Mouse (Mus musculus): ENCODE measurements around the gene Frmd8.

Frmd8 gene

DNA sequence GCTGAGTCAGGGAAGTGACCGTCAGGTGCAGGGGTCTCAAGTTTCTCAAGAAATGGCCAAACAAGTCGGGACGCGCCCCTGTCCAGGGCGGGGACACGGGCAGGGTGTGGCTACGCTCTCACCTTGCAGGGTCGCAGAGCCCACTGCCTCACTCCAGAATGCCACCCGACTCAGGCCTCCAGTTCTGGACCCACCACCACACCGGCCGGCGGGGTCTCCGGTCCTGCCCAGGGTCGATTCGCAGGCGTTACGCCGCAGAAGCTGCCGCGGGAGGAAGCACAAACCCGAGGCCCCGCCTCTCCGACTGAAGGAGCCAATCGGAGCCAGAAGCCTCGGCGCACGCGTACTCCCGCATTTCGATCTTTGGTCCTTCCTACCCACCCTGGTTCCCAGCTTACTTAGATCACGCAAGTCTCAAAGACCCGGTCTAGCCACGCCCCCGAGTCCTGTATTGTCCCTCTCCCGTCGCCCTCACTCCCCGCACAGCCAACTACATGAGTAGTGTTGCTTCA, at the start of gene Frmd8:
Gene Frmd8, minus strand, starts transcription at position 306 of the 512 bp plus-strand sequence.
- peak; percentile 94 for DNase-seq

DNA sequence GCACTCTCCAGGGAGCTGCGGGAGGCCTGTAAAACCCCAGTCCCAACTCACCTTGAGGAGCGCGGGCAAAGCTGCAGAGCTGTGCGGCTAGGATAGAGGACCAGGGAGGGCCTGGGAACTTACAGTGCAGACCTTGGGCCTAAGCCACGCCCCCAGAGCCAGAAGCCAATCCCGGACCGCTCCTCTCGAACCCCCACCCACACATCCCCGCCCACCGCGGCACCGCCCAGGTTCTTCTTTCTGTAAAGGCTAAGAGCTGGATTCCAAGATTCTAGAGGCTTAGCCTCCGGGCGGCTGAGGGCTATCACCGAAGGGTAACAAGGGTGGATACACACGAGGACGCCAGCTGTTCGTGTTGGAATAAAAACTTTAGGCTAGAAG, 49.6 kb upstream of the Frmd8 start, which contains the start of gene Cdc42ep2:
Gene Cdc42ep2, minus strand, starts transcription at position 104 of the 381 bp plus-strand sequence.
- peak; percentile 99 for DNase-seq

DNA sequence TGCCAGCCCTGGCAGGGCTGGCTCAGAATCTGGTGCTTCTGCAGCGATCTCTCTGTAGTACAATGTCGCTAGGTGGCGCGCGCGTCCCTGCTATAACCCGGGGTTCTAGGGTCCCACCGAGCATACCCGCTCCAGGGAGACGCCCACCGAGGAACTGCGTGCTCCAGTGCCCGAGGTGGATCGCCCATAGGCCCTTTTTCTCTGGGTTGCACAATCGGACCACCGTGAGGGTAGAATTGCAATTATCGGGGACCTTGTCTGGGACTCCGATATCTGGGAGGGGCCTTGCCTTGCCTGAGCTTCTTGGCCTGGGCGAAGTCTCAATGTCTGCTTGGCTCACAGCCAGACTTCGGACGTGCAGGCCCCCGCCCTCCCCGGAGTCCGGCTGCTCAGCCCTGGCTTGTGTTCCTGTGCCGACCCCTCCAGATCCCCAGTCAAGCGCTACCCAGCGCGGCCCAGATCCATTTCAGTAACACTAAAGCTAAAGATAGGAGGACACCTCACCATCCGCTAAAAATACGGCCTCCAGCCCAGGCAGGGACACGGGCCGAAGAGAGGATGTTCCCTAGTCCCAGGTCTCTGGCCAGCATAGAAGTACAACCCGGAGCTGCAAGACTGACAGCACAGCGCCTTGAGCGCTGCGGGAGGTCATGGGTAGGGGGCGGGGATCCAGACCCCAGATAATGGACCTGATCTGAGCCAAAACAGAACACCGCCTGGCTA, 49.1 kb upstream of the Frmd8 start:
- peak; percentile 95 for DNase-seq

DNA sequence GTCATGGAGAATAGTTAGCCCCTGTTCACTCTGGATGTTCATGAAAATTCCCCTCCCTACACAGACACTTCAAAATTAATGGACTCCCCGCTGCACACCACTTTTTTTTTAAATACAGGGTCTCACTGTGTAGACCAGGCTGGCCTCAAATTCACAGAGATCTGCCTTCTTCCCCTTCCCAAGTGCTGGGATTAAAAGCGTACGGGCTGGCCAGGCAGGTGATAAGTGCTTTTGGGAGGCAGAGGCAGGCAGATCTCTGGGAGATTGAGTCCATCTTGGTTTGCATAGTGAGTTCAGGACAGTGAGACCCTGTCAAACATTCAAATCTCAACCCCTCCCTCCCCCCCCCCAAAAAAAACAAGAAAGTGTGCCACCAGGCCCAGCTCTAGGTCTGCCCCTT, 47.9 kb upstream of the Frmd8 start:
- no peak for DNase-seq

DNA sequence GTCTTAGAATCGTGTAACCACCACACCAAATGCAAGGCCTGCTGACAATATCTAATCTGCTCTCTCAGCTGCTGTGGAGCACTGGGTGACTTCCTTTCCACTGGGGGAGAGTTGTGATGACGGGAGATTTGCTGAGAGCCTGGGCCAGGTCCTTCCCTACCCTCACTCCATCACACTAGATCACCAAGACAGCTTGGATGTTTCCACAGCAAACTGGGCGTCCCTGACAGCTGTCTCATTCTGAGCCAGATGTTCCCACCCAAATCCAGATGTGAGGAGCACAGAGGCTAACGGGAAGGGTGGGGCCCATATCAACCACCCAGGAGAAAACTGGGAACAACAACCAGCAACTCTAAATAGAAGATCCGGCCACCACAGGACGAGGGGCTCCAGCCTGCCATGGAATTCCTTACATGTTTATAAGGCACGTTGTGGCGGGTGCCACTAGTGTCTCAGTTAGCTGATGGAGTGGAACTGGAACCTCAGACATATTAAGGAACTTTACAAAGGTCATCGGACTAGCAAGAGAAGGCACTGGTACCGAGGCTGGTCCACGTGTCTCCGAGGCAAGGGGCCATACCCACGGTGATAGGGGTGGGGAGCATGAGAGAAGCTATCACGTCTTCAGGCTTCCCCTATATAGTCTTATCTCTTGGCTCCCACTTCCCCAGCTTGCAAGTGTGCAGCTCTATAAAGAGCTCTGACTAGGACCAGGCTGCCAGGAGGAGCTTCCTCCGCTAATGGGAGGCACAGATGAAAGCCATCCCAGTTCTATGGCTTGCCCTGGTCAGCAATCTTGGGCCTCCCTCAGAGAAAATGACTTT, 47.3 kb upstream of the Frmd8 start:
- DNase-seq = peak; percentile 78

DNA sequence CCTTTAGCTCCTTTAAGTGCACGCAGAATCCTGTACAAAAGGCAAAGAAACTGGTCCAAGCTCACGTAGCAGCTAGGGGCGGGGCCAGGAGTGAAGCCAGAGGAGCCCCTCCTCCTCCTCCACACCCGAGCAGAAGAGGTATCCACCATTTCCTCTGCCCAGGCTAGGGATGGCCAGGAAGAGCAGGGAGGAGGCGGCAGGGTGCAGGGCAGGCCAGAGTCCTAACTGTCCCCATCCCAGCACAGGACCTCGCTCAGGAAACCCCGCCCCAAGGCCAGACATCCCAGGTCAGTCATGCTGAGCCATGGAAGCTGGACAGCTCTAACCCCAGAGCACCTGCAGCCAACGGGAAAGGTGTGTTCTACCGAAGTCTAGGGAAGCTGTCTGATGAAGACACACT, 46.6 kb upstream of the Frmd8 start:
- DNase-seq = peak; percentile 77

DNA sequence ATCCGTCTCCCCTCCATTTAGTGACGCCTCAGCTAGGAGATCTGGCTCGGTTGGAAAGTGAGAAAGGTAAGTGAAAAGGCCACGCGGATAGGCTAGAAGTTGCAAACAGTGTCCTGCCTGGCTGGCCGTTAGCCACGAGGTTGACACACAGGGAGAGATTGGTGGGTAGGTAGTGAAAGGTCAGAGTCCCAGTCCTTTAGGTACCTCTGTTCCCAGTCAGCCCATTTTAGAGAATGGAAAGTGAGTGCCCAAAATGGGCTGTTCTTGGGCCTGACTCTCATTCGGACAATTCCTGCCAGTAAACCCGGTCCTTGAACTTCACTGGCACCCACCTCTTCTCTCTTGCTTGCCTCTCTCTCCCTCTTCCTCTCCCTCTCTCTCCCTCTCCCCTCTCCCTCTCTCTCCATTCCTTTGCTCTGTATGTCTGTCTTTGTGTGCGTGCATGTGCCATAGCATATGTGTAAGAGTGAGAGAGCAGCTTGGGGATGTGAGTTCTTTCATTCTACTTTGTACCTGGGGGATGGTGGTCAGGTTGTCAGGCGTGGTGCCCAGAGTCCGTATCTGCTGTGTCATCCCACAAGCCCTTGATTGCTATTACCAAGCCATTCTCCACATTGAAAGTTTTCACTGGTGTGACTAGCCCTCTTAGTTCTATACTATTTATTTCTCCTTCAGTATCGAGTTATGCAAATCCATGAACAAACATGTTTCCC, 38.1 kb upstream of the Frmd8 start, which contains the start of gene Dpf2:
Gene Dpf2, minus strand, starts transcription at position 4 of the 713 bp plus-strand sequence.
- DNase-seq = peak; percentile 62

DNA sequence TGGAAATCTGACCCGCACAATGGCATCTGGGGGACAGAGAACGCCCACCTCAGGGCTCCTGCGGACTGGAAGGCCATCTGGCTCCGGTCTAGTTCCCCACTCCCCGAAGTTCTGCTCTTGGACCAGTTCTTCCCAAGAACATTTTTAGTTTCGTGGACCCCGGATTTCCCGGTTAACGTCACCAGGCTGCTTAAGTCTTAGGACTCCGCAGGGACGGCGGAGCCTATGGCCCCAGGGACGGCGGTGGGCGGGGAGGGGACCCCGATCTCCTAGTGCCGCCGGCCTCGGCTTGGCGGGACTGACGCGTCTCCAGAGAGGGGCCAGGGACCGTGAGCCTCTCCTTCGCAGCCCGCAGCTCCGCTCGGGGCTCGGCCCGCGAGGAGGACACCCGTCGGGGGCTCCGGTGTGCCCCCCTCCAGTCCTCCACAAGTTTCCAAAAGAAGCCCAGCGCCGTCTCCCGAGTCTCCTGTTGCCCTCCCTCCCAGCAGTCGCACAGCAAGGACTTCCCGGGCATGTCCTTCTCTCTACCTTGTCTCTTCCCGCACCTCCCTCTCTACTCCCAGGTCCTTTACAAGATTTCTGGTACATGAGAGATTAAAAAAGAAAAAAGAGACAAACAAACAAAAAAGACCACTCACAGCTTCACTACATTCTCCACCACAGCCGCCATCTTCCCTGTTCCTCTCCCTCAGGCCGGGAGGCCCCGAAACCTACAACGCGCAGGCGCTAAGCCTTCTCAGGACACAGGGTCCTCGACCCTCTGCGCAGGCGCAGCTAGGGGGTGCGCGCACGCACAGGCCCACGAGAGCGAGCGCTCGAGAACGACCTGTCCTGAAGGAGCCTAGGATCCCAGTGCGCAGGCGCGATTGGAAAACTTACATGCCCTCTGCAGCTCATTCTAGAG, 37.3 kb upstream of the Frmd8 start:
- DNase-seq = peak; percentile 100

DNA sequence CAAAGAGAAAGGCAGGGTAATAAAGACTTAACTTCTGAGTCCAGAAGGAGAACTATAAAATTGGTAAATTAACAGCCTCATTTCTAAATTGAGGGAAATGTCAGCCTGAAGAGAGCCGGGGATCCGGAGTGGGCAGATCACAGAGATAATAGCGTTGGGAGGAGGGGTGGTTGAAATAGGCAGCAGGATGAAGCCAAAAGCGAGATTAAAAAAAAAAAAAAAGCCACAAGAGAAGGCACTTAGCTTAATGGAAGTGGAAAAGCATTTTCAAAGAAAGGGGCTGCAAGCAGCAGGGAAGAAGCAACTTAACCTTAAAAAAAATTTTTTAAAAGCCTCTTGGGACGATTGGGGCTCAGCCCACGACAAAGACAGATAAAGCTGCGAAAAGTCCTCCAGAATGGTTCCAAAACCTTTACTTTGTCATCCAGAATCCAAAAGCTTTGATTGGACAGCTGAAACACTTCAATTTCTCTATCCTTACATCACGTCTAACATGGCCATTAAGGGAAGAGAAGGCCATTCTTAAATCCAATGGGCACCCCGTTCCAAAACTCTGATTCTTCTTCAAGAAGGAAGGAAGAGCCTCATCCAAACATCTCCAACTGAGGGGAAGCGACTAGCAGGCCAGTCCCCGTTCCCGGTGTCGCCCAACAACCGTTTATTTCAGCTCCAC, 36.5 kb upstream of the Frmd8 start:
- DNase-seq = no peak

DNA sequence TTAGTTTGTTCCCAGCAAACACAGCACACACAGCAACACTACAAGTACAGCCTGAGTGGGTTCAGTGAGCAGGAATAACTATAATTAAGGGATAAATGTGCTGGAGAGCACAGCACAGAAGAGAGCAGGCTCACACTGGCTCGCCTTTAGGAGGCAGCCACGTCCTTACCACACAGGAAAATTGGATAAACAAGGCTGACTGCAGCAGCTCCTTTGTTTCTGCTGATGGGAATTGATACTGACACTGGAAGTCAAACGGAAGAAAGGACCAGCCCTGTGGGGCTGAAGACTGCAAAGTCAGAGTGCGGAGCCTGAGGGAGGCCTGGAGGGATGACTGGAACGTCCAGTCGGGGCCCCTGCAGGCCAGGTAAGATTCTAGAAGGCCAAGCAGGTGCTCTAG, 35.1 kb upstream of the Frmd8 start:
- DNase-seq = no peak

DNA sequence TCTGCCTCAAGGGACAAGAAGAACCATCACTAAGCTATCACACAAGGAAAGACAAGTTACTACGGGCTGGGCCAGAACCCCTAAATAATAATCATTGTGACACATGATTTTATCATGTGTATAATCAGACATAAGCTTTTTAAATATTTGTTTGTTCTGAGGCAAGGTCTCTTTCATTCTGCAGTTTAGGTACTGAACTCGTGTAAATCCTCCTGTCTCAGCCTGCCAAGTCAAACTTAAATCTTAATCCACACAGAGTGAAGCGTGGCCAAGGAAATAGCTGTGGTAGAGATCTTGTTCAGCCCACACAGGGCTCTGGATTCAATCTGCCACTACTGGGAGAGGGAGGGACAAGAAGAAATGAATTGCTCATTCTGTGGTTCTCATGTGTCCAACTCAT, 32.2 kb upstream of the Frmd8 start:
- DNase-seq = no peak

DNA sequence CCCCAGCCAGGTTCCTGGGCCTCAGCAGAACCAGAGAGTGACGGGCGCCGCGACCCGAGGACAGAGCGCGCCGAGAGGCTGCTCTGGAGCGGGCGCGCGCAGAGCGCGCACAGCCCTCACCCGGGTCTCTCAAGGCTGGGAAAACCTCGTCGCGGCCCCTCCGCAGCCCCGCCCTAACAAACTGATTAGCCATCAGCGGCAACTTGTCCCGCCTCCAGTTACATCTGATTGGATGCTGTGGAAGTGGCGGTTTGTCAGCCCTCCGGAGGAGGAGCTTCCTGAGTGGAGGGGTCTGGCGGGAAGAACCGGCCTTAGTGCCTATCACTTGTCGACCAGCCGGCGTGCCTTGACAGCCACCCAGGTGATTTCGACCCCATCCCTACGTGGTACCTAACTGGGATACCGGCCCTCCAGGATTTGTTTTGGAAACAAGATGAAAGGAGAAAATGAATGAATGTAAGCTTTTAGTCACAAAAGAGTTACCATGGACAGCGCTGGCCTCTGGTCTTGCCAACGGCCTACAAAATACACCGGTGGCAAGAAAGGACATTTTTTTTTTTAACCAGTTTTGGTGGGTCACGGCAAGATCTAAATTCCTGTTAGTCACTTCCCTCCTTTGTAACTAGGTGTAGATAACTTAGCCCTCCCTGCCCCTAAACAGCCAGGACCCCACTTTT, 19.1 kb upstream of the Frmd8 start, which contains the start of gene Tigd3:
Gene Tigd3, minus strand, starts transcription at position 148 of the 677 bp plus-strand sequence.
- peak; percentile 95 for DNase-seq

DNA sequence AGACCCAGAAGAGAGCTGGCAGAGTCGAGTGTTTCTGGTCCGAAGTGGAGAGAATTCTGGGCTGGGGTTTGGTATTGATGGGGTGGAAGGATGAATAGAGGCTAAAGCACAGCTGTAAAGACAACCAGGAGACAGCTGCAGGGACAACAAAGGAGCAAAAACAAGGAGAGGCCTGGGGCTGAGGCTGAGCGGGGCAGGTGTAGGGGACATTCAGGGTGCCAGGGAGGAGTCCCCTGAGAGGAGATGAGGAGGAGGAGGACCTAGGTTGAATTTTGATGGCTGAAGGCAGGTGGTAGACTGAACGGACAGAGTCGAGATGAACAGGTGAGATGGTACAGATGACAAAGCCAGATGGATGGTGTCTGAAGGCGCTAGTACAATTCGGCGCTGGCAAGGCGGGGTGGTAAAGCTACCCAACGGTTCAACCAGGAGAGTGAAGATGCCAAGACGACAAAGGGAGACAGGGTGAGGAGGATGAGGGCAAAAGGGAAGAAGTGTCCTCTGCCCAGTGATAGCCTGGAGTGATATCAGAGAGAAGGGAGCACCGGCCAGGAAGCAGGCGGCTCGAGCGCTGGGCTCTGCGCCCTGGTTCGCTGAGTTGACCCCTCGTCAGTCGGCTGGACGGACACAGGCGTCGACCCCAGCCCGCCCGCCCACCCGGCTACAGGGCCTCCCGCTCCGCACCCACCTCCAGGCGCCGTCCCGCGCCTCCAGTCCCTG, 18.4 kb upstream of the Frmd8 start:
- DNase-seq = no peak

DNA sequence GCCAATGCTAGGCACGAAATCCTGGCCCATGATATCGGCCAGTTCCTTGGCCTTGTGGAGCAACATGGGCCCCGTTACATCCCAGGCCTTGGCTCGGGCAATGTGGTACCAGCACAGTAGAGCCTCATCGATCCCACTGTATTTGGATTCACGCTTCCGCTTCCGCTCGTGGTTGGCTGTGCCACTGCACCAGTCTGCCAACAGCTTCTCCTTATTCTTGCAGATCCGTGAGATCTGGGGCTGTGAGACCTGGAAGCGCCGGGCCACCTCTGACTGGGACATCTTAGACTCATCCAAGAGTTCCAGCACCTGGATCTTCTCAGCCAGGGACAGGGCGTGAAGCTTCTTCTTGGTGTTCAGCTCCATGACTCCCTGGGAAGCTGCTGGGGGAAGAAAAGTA, 17.7 kb upstream of the Frmd8 start:
- DNase-seq = no peak

DNA sequence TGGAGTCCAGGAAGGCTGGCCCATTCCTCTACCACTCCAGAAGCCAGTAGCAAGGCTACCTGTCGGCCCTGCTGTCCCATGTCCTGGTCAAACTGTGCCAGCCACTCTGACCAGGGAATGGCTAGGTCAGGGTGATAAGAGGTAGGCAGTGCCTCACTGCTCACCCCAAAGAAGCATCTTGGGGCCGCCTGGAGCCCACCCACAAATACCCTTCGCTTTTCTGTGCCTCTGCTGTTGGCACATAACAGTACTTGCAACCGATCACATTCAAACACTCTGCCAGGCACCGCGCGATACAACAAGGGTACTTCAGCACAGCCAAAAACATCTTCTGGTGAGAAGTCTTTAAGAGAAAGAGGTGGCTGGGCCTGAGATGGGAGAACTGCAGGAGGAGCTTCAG, 17.2 kb upstream of the Frmd8 start:
- no peak for DNase-seq

DNA sequence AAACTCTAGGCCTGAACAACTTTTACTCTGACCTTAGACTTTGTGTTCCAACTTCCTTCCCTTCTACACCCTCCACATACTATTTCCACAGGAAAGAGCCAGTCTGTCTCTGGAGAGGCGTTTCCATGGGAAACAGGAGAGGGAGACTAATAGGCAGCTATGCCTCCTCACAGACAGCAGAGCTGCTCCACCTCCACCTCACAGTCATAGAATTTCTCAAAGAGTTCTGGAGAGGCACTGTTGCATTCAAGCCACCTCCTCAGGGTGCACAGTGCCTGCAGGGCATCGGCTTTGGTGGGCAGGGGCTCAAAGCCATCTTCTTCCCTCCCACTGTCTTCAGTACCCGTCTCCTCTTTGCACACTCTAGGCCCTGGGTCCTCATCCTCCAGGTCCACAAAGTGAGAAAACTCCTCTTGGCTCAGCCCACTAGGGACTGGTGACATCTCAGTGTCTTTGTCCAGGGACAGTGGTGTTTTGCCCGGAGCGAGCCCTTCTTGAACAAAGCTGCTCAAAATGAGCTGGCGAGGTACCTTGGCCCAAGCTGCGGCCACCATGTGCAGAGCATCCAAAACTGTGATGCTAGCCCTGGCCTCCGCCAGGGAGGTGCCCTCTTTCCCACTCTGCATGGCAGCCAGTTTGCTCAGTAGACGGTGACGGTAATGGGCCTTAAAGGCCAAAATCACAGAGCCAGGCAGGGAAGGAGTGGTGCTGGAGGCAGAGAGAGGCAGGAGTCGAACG, 16.6 kb upstream of the Frmd8 start:
- DNase-seq = no peak

DNA sequence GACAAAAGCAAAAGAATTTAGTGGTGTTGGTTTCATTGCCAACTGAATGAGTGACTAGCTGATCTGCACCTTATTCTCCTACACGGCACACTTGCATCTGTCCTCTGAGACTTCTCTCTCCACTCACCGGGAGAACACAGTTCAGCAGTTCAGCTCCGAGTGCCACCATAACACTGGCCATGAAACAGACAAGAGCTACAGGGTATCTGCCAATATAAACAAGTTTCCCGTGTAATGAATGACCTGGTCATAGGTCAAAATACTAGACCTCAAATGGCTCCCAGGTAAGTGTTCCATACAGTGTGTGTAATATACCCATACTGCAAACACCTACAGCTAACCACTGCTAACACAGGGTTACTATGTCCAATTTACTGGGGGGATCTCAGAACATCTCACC, 14.1 kb upstream of the Frmd8 start:
- no peak for DNase-seq

DNA sequence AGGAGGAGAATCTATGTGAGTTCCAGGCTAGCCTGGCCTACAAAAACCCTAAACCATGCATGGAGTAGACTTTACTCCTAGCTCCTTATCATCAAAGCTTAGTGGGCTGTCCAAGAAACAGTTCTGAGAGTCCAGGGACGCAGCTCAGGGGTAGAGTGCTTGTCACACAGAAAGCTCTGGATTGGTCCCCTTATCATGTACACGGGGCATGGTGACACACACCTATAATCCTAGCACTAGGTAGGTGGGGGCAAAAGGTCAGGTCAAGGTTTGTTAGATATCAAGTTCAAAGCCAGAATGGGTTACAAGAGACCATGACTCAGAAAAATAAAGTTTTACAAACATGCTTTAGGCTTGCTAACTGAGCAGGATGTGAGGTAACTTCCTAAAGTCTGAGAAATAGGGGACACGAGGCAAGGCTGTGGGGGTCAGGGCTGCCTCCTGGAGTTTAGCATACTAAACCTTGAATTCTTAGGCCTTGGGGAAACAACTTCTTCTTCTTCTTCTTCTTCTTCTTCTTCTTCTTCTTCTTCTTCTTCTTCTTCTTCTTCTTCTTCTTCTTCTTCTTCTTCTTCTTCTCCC, 12.3 kb upstream of the Frmd8 start:
- DNase-seq = no peak

DNA sequence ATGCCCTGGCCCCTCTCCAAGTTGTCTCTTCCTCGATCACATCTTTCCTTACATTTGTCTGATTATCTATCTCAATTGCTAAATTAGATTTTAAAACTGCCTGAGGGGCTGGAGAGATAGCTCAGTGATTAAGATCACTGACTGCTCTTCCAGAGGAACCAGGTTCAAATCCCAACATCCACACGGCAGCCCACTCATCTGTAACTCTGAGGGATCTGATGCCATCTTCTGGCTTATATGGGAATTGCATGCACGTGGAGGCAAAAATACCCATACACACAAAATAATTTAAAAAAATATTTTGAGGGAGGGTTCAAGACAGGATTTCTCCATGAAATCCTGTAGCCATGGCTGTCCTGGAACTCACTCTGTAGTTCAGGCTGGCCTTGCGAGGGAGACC, 10.8 kb upstream of the Frmd8 start:
- DNase-seq = no peak

Data from liver (tissue).